Mouse (Mus musculus) right cerebral cortex, postnatal 36 days (tissue): Measurements from ENCODE around the gene Ech1.
A peak's percentile ranks its signal among the peaks of the same experiment; 100 is the strongest.

Experiments
- DNase-seq, 2 experiments: peaks; one replicate each; pipeline ENCODE4 v3.0.0; 2022; ENCODE audit warnings: low spot score in 2 of 2, mixed read lengths in 1 of 2

Gene Ech1

DNA sequence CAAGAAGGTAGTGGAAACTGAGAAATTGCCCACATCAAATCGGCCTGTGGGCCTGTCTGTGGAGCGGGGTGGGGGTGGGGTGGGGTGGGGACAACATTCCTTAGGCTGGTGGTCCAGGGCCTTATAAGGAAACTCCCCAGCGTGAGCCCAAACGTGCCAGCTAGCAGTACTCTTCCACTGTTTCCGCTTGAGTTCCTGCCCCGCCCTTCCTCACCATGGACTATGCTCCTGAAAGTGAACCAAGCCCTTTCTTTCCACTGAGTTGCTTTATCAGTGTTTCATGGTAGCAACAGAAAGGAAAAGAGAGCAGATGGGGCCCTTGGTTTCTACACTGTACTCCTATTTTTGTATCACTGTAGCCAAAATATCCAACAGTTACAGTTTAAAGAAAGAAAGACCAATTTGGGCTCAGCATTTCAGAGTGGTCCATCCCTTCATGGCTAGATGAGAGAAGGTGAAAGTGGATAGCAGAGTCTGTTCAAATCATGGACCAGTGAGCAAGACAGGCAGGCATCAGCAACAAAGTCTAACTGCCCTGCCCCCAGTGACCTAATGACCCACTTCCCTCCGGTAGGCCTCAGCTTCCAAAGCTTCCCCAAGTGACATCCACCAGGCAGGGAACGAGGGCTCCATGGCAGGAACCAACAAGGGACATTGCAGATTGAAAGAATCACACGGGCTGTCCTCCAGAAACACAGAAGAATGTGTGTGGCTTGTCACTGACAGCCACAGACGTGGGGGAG is 22.0 kb upstream of the Ech1 start:
- no peak for DNase-seq

GRCm38 (mm10) chr7:28803756-28804155 is 21.3 kb upstream of the Ech1 start:
- DNase-seq, result no peak

DNA sequence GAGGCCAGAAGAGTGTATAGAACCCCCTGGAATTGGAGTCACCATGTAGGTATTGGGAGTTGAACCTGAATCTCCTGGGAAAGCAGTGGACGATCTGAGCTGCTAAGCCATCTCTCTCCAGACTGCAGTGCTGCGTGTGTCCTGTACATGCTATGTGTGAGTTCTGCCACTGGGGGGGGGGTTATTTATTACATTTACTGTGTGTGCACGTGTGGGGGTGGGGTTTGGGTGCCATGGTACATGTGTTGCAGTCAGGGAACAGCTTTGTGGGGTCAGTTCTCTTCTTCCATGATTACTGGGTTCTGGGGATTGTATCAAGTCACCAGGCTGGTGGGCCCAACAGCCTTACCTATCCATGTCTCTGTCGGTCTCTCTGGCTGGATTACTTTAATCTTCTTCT is 18.1 kb upstream of the Ech1 start:
- no peak for DNase-seq

DNA sequence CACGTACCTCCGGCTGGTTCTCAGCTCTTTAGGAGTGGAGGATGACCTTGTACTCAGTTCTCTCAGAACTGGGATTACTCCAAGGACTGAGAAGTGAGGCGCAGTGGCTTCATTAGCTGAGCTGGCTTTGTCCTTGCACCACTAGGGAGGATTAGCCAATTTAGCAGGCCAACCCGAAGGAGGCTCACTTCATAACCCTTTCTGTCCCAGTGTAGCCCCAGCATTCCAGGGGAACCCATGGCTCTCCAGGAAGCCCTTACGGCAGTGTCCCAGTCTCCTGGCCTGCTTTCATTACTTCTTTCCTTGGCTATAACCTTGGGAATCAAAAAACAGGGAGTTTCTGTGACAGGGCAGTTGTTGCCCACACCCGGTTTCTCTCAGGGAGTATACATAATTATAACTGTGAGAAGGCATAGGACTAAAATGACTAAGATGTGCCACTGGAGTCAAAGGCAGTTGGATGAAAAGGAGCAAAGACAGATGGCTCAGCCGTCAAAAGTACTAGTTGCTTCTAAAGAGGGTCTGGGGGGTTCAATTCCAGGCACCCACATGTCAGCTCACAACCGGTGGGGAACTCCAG is 17.3 kb upstream of the Ech1 start:
- no peak for DNase-seq

DNA sequence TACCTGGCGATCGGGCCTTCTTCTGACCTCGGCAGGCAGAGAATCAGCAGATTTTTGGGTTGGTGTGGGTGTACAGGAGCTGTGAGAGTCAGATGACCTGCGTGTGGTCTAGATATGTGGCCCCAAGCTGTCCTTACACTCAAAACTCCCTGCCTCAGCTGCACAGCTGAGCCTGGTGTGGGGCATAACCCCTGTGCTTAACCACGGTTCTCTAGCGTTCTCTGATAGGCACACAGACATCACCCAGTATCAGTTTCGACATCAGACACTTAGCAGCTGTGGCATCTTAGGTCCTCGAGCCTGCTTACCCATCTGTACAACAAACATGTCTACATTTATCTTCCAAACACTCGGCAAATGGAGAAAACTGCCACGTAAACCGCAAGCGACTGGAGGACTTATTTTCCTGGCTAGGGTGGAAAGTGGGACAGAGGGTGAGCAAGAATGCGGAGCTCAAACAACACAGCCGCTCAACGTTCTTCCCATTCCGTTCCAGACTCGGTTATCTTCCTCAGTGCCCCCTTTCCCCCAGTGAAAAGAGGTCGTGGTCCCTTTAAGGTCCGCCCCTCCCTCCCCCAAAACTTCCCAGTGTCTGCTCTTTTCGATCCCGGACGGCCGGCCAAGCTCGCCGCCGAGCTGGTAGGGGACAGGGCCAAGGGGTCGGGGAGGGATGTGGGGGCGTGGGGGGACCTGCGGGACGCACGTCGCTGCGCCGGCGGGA is 16.6 kb upstream of the Ech1 start, which contains the start of gene Hnrnpl:
TSS of gene Hnrnpl (plus strand) at position 321 of the 721 bp plus-strand sequence.
- DNase-seq, result peak in 1 of 2 experiments; percentile 35

DNA sequence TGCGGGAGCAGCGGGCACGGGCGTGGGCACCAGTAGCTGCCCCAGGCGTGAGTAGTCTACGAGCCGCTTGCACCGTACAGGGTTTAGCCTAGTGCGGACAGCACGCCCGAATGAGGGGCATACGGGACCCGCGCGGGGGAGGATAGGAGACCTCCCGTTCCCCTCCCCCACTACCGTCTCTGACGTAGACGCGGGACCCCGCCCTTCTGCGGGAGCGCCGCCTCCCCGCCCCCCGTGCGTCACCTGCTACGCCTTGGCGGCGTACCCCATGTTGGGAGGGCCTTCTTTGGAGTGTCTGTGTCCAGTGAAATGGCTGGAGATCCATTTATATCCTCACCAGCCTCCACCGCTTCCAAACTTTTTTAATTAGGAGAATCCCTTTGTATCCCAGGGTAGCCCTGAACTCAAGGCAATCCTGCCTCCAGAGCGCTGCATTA is 16.0 kb upstream of the Ech1 start:
- peak; percentile 92 to 93 for DNase-seq

- peak; percentile 47 to 52 for DNase-seq
These were observed 15.5 kb upstream of the Ech1 start for GRCm38 (mm10) chr7:28809401-28810089.

GRCm38 (mm10) chr7:28810107-28811066 is 14.6 kb upstream of the Ech1 start:
- peak; percentile 98 to 99 for DNase-seq

- DNase-seq, result peak; percentile 80 to 85
These were observed 13.8 kb upstream of the Ech1 start for GRCm38 (mm10) chr7:28811228-28811627.

GRCm38 (mm10) chr7:28811640-28812275 is 13.3 kb upstream of the Ech1 start:
- no peak for DNase-seq

DNA sequence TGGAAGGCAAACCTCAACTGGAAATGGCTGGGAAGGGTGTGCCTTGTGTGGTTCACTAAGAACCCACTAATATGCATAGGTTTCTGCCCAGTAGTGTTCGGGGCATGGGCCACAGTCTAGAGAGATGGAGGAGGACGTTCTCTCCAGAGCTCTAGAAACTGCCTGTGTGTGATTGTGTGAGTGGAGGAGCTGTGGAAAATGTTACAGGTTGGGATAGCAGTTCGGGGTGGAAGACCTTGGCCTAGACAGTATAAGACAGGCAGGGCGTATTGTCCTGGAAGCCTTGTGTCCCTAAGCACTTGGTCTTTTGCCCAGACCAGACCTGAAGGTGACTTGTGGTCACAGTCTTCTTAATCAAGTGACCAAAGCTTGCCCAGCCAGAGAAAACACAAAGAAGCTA is 12.6 kb upstream of the Ech1 start:
- no peak for DNase-seq

DNA sequence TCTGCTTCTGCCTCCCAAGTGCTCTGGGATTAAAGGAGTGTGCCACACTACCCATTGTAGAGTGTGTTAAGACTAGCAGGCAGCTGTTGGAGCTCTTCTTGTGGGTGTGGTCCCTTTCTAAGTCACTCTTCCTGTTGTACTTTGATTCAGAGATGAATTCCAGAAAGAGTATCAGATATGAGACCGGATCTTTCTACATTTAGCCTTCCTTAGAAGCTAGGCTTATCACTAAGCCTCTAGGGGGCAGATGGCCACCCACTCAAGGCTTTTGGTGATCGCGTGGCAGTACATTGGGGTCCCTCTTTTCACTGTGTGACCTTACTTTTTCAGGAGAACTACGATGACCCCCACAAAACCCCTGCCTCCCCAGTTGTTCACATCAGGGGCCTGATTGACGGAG is 12.1 kb upstream of the Ech1 start:
- DNase-seq, result no peak

- DNase-seq, result no peak
These were observed 10.5 kb upstream of the Ech1 start for GRCm38 (mm10) chr7:28814306-28815034.

DNA sequence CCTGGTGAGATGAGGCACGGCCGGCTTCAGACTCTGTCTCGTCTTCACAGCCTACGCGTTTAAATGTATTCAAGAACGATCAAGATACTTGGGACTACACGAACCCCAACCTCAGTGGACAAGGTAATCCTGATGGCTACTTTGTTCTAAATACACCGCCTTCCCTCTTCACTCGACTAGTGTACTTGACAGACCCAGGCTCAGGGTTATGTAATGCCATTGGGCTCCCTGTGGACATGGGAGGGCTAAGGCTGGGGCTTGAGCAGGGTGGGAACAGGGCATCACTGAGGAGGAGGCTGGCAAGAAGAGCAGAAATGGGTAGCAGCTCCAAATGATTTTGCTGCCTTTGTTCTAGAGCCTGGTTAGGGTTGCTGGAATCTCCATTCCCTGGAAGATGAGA is 9.8 kb upstream of the Ech1 start:
- no peak for DNase-seq

GRCm38 (mm10) chr7:28816201-28816600 is 8.8 kb upstream of the Ech1 start:
- no peak for DNase-seq

DNA sequence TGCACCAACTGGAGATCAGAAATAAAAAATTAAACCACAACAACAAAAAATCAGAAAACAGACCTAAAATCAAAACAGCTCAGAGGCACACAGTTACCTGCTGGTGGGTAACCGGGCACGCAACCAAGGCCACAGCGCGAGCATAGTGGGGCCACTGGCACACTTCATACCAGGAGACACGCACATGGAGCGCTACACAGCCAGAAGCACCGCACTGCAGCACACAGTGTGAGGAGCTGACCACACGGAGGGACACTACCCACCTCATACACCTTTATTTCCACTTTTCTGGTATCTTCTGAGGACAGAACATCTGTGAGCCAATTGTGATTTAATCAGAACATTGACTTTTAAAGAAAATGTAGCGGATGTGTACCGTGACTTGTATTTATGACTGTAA is 8.1 kb upstream of the Ech1 start:
- DNase-seq, result no peak

DNA sequence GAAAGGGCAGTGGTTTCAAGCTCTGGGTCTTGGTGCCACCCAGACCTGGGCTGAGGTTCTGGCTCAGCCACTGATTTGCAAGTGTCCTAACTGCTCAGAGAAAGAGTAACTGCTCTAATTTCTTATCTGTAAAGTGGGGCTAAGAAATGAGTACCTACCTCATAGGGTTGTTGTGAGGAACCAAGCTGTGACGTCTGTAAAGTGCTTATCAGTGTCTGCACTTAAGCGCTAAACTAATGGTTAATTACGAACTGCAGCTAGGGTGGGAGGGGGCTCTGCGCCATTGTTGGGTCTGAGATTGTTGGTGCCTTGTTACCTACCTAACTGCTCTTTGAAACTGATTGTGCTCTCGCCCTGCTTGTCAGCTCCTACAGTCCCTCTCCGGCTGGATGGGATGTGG is 7.5 kb upstream of the Ech1 start:
- DNase-seq, result no peak

- DNase-seq, result no peak
These were observed 7.1 kb upstream of the Ech1 start for GRCm38 (mm10) chr7:28817957-28818356.

DNA sequence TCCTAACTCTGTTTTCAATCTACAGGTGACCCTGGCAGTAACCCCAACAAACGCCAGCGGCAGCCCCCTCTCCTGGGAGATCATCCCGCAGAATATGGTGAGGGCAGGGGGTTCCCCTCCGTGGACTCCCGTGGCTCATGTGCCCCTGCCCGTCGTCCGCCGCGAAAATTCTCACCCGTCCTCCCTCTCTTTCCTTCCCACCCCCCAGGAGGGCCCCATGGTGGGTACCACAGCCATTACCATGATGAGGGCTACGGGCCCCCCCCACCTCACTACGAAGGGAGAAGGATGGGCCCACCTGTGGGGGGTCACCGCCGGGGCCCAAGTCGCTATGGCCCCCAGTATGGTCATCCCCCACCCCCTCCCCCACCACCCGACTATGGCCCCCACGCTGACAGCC is 6.6 kb upstream of the Ech1 start:
- no peak for DNase-seq
